Mouse (Mus musculus): Measurements from ENCODE around the gene Large2. TPM values are rescaled to one million over a fixed set of nuclear protein-coding genes. Genes with fewer than 3 reads are reported as not detected.
"Not testable (repeated sequence)": the region's sequence is repeated elsewhere in the genome, so short reads cannot be mapped to it uniquely, and the experiment has no call there.

The Large2 gene
- polyA plus RNA-seq, 1 experiment from 2014 or later, result 7.0 TPM

- H3K4me2 ChIP-seq (replicated peaks), result peak within 1 kb of the TSS; percentile 85
- H3K27ac ChIP-seq, result peak within 1 kb of the TSS; percentile 80
- H3K9me3 ChIP-seq (replicated peaks), result no peaks in the 10 kb centered on the region
- H3K4me3 ChIP-seq, result peak within 1 kb of the TSS; percentile 85
- peak; percentile 54 for ATAC-seq (ENCODE audit: low FRiP score)
- peaks cover 62% of the 10 kb centered on the region for H3K4me1 ChIP-seq
- WGBS, result 2% methylated on average over 41 of the region's 59 CpGs
- H3K9ac ChIP-seq, result peak within 1 kb of the TSS; percentile 93
- H3K27me3 ChIP-seq, result no peaks in the 10 kb centered on the region
- peaks cover 34% of the 10 kb centered on the region for H3K36me3 ChIP-seq
Observed at GRCm38 (mm10) chr2:92401091-92401561, 26.5 kb upstream of the Large2 start, which contains the start of gene Mapk8ip1. TSS of gene Mapk8ip1 (minus strand) at chr2:92401263.

GRCm38 (mm10) chr2:92400682-92401081 lies 26.0 kb upstream of the Large2 start:
- peak overlapping the region; percentile 85 for H3K4me2 ChIP-seq (replicated peaks)
- peak overlapping the region; percentile 80 for H3K27ac ChIP-seq
- H3K4me1 ChIP-seq, result peaks cover 57% of the 10 kb centered on the region
- peak; percentile 17; the same call in 1 of the 2 replicates for ATAC-seq (ENCODE audit: low FRiP score)
- H3K9me3 ChIP-seq (replicated peaks), result no peaks in the 10 kb centered on the region
- peaks cover 29% of the 10 kb centered on the region for H3K36me3 ChIP-seq
- H3K4me3 ChIP-seq, result peak overlapping the region; percentile 85
- H3K9ac ChIP-seq, result peak overlapping the region; percentile 93
- H3K27me3 ChIP-seq, result no peaks in the 10 kb centered on the region
- WGBS, result 3% methylated on average over 22 of the region's 22 CpGs

- Histone ChIP-seq H3K4me2 (replicated peaks) (peak overlapping the region; percentile 85), H3K9ac (peak overlapping the region; percentile 93), H3K27ac (peak overlapping the region; percentile 80)
Observed at GRCm38 (mm10) chr2:92399877-92400276, 25.2 kb upstream of the Large2 start.

GRCm38 (mm10) chr2:92397436-92397835 lies 22.8 kb upstream of the Large2 start:
- Histone ChIP-seq H3K4me3 (no peak overlapping the region), H3K9me3 (replicated peaks) (no peaks in the 10 kb centered on the region), H3K27ac (no peak overlapping the region; the same call in 1 of the 2 replicates), H3K4me2 (replicated peaks) (0 out of 2 replicates have a peak overlapping the region, but pooled peaks have one; percentile 21), H3K4me1 (peaks cover 54% of the 10 kb centered on the region), H3K9ac (no peak overlapping the region), H3K27me3 (no peaks in the 10 kb centered on the region), H3K36me3 (0 out of 2 replicates have a peak, but pooled peaks cover 4% of the 10 kb centered on the region)
- 81% methylated on average over 1 of the region's 1 CpGs for WGBS
- no peak for ATAC-seq (ENCODE audit: low FRiP score)

More at GRCm38 (mm10) chr2:92399877-92400276, 25.2 kb upstream of the Large2 start:
- ATAC-seq (ENCODE audit: low FRiP score); H3K9me3 ChIP-seq (replicated peaks); H3K27me3 ChIP-seq: not testable (repeated sequence)
- Histone ChIP-seq H3K36me3 (peaks cover 21% of the 10 kb centered on the region), H3K4me1 (peaks cover 50% of the 10 kb centered on the region), H3K4me3 (peak overlapping the region; percentile 85)
- WGBS, result 43% methylated on average over 3 of the region's 4 CpGs

GRCm38 (mm10) chr2:92395535-92395934 lies 20.9 kb upstream of the Large2 start:
- peaks cover 67% of the 10 kb centered on the region for H3K4me1 ChIP-seq

GRCm38 (mm10) chr2:92392318-92393264 lies 17.9 kb upstream of the Large2 start:
- 5% methylated on average over 26 of the region's 26 CpGs for WGBS

More at GRCm38 (mm10) chr2:92395535-92395934, 20.9 kb upstream of the Large2 start:
- no peak overlapping the region for H3K27ac ChIP-seq
- WGBS, result 89% methylated on average over 3 of the region's 3 CpGs
- no peak for ATAC-seq (ENCODE audit: low FRiP score)
- no peak overlapping the region for H3K4me2 ChIP-seq (replicated peaks)
- no peak overlapping the region for H3K4me3 ChIP-seq
- 0 out of 2 replicates have a peak, but pooled peaks cover 4% of the 10 kb centered on the region for H3K36me3 ChIP-seq
- H3K9me3 ChIP-seq (replicated peaks), result no peaks in the 10 kb centered on the region
- no peak overlapping the region for H3K9ac ChIP-seq
- H3K27me3 ChIP-seq, result no peaks in the 10 kb centered on the region

GRCm38 (mm10) chr2:92391703-92392317 lies 17.1 kb upstream of the Large2 start:
- Histone ChIP-seq H3K4me3 (peak overlapping the region; percentile 35), H3K4me1 (peaks cover 59% of the 10 kb centered on the region), H3K27me3 (no peaks in the 10 kb centered on the region), H3K9me3 (replicated peaks) (no peaks in the 10 kb centered on the region), H3K9ac (peak overlapping the region; percentile 71), H3K27ac (peak overlapping the region; percentile 94), H3K36me3 (peaks cover 10% of the 10 kb centered on the region), H3K4me2 (replicated peaks) (peak overlapping the region; percentile 67)
- WGBS, result 19% methylated on average over 11 of the region's 11 CpGs
- peak; percentile 0; the same call in 1 of the 2 replicates for ATAC-seq (ENCODE audit: low FRiP score)

More at GRCm38 (mm10) chr2:92392318-92393264, 17.9 kb upstream of the Large2 start:
- H3K27me3 ChIP-seq, result no peaks in the 10 kb centered on the region
- H3K4me1 ChIP-seq, result peaks cover 62% of the 10 kb centered on the region
- H3K4me2 ChIP-seq (replicated peaks), result peak overlapping the region; percentile 67
- ATAC-seq (ENCODE audit: low FRiP score), result peak; percentile 3; the same call in 1 of the 2 replicates
- peak overlapping the region; percentile 94 for H3K27ac ChIP-seq
- H3K4me3 ChIP-seq, result peak overlapping the region; percentile 35
- no peaks in the 10 kb centered on the region for H3K9me3 ChIP-seq (replicated peaks)
- peak overlapping the region; percentile 71 for H3K9ac ChIP-seq
- 0 out of 2 replicates have a peak, but pooled peaks cover 5% of the 10 kb centered on the region for H3K36me3 ChIP-seq

GRCm38 (mm10) chr2:92391116-92391515 lies 16.4 kb upstream of the Large2 start:
- Histone ChIP-seq H3K9me3 (replicated peaks) (no peaks in the 10 kb centered on the region), H3K4me3 (0 out of 2 replicates have a peak overlapping the region, but pooled peaks have one; percentile 35), H3K27me3 (no peaks in the 10 kb centered on the region), H3K36me3 (peaks cover 16% of the 10 kb centered on the region), H3K9ac (peak overlapping the region; percentile 71), H3K4me1 (peaks cover 59% of the 10 kb centered on the region), H3K4me2 (replicated peaks) (peak overlapping the region; percentile 67), H3K27ac (peak overlapping the region; percentile 94; the same call in 1 of the 2 replicates)
- ATAC-seq (ENCODE audit: low FRiP score), result no peak
- WGBS, result 88% methylated on average over 8 of the region's 8 CpGs

- ATAC-seq (ENCODE audit: low FRiP score), result no peak
- Histone ChIP-seq H3K4me3 (no peak overlapping the region), H3K9ac (peak overlapping the region; percentile 43; the same call in 1 of the 2 replicates), H3K9me3 (replicated peaks) (no peaks in the 10 kb centered on the region), H3K4me2 (replicated peaks) (peak overlapping the region; percentile 92), H3K4me1 (peaks cover 59% of the 10 kb centered on the region), H3K27ac (peak overlapping the region; percentile 86), H3K36me3 (peaks cover 24% of the 10 kb centered on the region), H3K27me3 (no peaks in the 10 kb centered on the region)
- WGBS, result 81% methylated on average over 6 of the region's 6 CpGs
Observed at GRCm38 (mm10) chr2:92390206-92390930, 15.7 kb upstream of the Large2 start.

GRCm38 (mm10) chr2:92389645-92390044 lies 15.0 kb upstream of the Large2 start:
- Histone ChIP-seq H3K4me1 (peaks cover 59% of the 10 kb centered on the region), H3K27me3 (no peaks in the 10 kb centered on the region), H3K9ac (no peak overlapping the region), H3K4me3 (peak overlapping the region; percentile 77), H3K9me3 (replicated peaks) (no peaks in the 10 kb centered on the region), H3K27ac (peak overlapping the region; percentile 86), H3K36me3 (peaks cover 31% of the 10 kb centered on the region), H3K4me2 (replicated peaks) (peak overlapping the region; percentile 92)
- 2% methylated on average over 10 of the region's 10 CpGs for whole genome bisulfite sequencing
- no peak; the same call in 1 of the 2 replicates for ATAC-seq (ENCODE audit: low FRiP score)

GRCm38 (mm10) chr2:92388891-92389641 lies 14.4 kb upstream of the Large2 start:
- Histone ChIP-seq H3K36me3 (peaks cover 37% of the 10 kb centered on the region), H3K4me2 (replicated peaks) (peak overlapping the region; percentile 92), H3K27me3 (no peaks in the 10 kb centered on the region), H3K4me3 (peak overlapping the region; percentile 77), H3K9ac (peak overlapping the region; percentile 85), H3K27ac (peak overlapping the region; percentile 86), H3K4me1 (peaks cover 59% of the 10 kb centered on the region), H3K9me3 (replicated peaks) (no peaks in the 10 kb centered on the region)
- ATAC-seq (ENCODE audit: low FRiP score), result peak; percentile 94
- WGBS, result under 1% methylated on average over 53 of the region's 62 CpGs
